Comparison of ENCODE assay signal across 24 mouse cellular contexts in genomic region chr3:108303683-108304082, GRCm38 (mm10). TPM values are rescaled to one million over a fixed set of nuclear protein-coding genes. Genes with fewer than 3 reads are reported as not detected.
A peak's percentile ranks its signal among the peaks of the same experiment; 100 is the strongest.
DNase-seq lines count a peak whose midpoint lies in the region; ATAC-seq and TF ChIP-seq lines count a peak whose summit lies in the region.
"Had no signal": no experiment of that assay in that cellular context is flagged by ENCODE, and none has a peak within 500 bp of the region (broad histone marks: within the 10 kb centered on the region; RNA-seq: fewer than 3 reads in every experiment).

No protein-coding gene starts in this region.

- TF ChIP-seq POLR2A in heart, adult 2 months (IDR thresholded peaks at IDR 0.05; ENCODE audit: insufficient read depth, low read depth, low read length): no peak

- no peak for TF ChIP-seq EP300 in heart, adult 2 months (IDR thresholded peaks at IDR 0.05; ENCODE audit: insufficient read depth, low read depth, low read length)
- no peak for TF ChIP-seq EP300 in stomach, postnatal 0 days (optimal IDR thresholded peaks at IDR 0.05)

- WGBS in heart, embryonic 10.5 days: 88% methylated on average over 8 of the region's 8 CpGs
- 79% methylated on average over 8 of the region's 8 CpGs for WGBS in heart, adult 2 months
- 97% methylated on average over 8 of the region's 8 CpGs for WGBS in midbrain, embryonic 11.5 days
- WGBS in midbrain, embryonic 10.5 days: 98% methylated on average over 8 of the region's 8 CpGs
- 90% methylated on average over 8 of the region's 8 CpGs for WGBS in stomach, postnatal 0 days

- H3K27ac ChIP-seq in heart, embryonic 10.5 days: peak overlapping the region; percentile 2; the same call in 1 of the 2 replicates
- H3K27ac ChIP-seq in heart, adult 2 months: no peak overlapping the region
- no peak overlapping the region for H3K27ac ChIP-seq in midbrain, embryonic 11.5 days (ENCODE audit: low read depth, low read length)
- H3K27ac ChIP-seq in midbrain, embryonic 10.5 days (replicated peaks): no peak overlapping the region
- H3K27ac ChIP-seq in stomach, postnatal 0 days (replicated peaks): no peak overlapping the region
- H3K27ac ChIP-seq: forebrain, embryonic 10.5 days; forebrain, embryonic 13.5 days; heart, embryonic 15.5 days; hindbrain, embryonic 10.5 days; hindbrain, embryonic 13.5 days had no signal

- H3K79me2 ChIP-seq in heart, adult 2 months (replicated peaks; ENCODE audit: control insufficient read depth, insufficient read depth, low read length): no peaks in the 10 kb centered on the region

- H3K9ac ChIP-seq in heart, adult 2 months (ENCODE audit: low read depth, low read length): no peak overlapping the region
- no peak overlapping the region for H3K9ac ChIP-seq in midbrain, embryonic 11.5 days (ENCODE audit: low read length)
- no peak overlapping the region for H3K9ac ChIP-seq in stomach, postnatal 0 days (ENCODE audit: low read length)
- H3K9ac ChIP-seq: forebrain, embryonic 13.5 days; heart, embryonic 12.5 days; heart, embryonic 15.5 days; hindbrain, embryonic 13.5 days had no signal

- H3K4me2 ChIP-seq in midbrain, embryonic 11.5 days: no peak overlapping the region
- no peak overlapping the region for H3K4me2 ChIP-seq in stomach, postnatal 0 days (replicated peaks; ENCODE audit: low read depth)
- H3K4me2 ChIP-seq: forebrain, embryonic 13.5 days; heart, embryonic 12.5 days; heart, embryonic 15.5 days; hindbrain, embryonic 13.5 days had no signal

- peaks cover 45% of the 10 kb centered on the region for H3K4me1 ChIP-seq in heart, embryonic 10.5 days
- H3K4me1 ChIP-seq in heart, adult 2 months (ENCODE audit: control insufficient read depth, insufficient read depth, low read length): no peaks in the 10 kb centered on the region
- peaks cover 6% of the 10 kb centered on the region for H3K4me1 ChIP-seq in midbrain, embryonic 11.5 days (ENCODE audit: control insufficient read depth, insufficient read depth, low read length)
- H3K4me1 ChIP-seq in midbrain, embryonic 10.5 days: peaks cover 12% of the 10 kb centered on the region
- no peaks in the 10 kb centered on the region for H3K4me1 ChIP-seq in stomach, postnatal 0 days (replicated peaks; ENCODE audit: control insufficient read depth, insufficient read depth)

- no peak for ATAC-seq in midbrain, embryonic 11.5 days (ENCODE audit: low FRiP score)
- ATAC-seq in stomach, postnatal 0 days (ENCODE audit: low FRiP score, low TSS enrichment): 0 out of 2 replicates have a peak, but pooled peaks have one; percentile 20
- no peak for ATAC-seq in cerebellum, adult (ENCODE audit: insufficient number of reproducible peaks, low FRiP score, low TSS enrichment)
- ATAC-seq: forebrain, embryonic 13.5 days; forebrain, embryonic 16.5 days; intestine, postnatal 0 days had no signal

- H3K4me3 ChIP-seq in heart, embryonic 10.5 days: no peak overlapping the region
- H3K4me3 ChIP-seq in heart, adult 2 months: no peak overlapping the region
- H3K4me3 ChIP-seq in midbrain, embryonic 11.5 days (ENCODE audit: low read depth, low read length): no peak overlapping the region
- H3K4me3 ChIP-seq in midbrain, embryonic 10.5 days: no peak overlapping the region
- no peak overlapping the region for H3K4me3 ChIP-seq in stomach, postnatal 0 days (ENCODE audit: low read depth, low read length)
- H3K4me3 ChIP-seq: forebrain, embryonic 10.5 days; forebrain, embryonic 13.5 days; heart, embryonic 12.5 days; heart, embryonic 15.5 days; hindbrain, embryonic 10.5 days; hindbrain, embryonic 13.5 days had no signal

- no peaks in the 10 kb centered on the region for H3K27me3 ChIP-seq in heart, embryonic 10.5 days (ENCODE audit: insufficient read depth, poor library complexity, severe bottlenecking)
- no peaks in the 10 kb centered on the region for H3K27me3 ChIP-seq in heart, adult 2 months (ENCODE audit: control insufficient read depth, insufficient read depth, low read length)
- H3K27me3 ChIP-seq in midbrain, embryonic 11.5 days (ENCODE audit: control insufficient read depth, insufficient read depth, low read length): no peaks in the 10 kb centered on the region
- H3K27me3 ChIP-seq in midbrain, embryonic 10.5 days (ENCODE audit: low read depth, poor library complexity, severe bottlenecking): no peaks in the 10 kb centered on the region
- H3K27me3 ChIP-seq in stomach, postnatal 0 days (ENCODE audit: control insufficient read depth, insufficient read depth, low read length): no peaks in the 10 kb centered on the region
- H3K27me3 ChIP-seq: forebrain, embryonic 13.5 days; heart, embryonic 12.5 days; heart, embryonic 15.5 days; hindbrain, embryonic 13.5 days had no signal

- no peak for DNase-seq in heart, embryonic 10.5 days (ENCODE audit: low spot score)
- no peak for DNase-seq in heart, adult 2 months
- DNase-seq in midbrain, embryonic 11.5 days (ENCODE audit: low spot score, missing footprints): peak; percentile 75
- no peak for DNase-seq in midbrain, embryonic 10.5 days (ENCODE audit: low spot score)
- no peak for DNase-seq in stomach, postnatal 0 days (ENCODE audit: low spot score)
- DNase-seq: adrenal gland, adult 8-10 months; adrenal gland, postnatal 25 days; cerebellum, adult 18-20 months; cerebellum, adult 9-10 months; cerebellum, postnatal 14 days; gastrocnemius, postnatal 10 days; gastrocnemius, postnatal 36 days; heart, postnatal 10 days; heart, postnatal 36 days had no signal

- no peaks in the 10 kb centered on the region for H3K36me3 ChIP-seq in heart, embryonic 10.5 days
- no peaks in the 10 kb centered on the region; the same call in 1 of the 2 replicates for H3K36me3 ChIP-seq in heart, adult 2 months (ENCODE audit: control insufficient read depth, insufficient read depth, low read length)
- H3K36me3 ChIP-seq in midbrain, embryonic 11.5 days (ENCODE audit: control insufficient read depth, insufficient read depth, low read length): no peaks in the 10 kb centered on the region
- peaks cover 4% of the 10 kb centered on the region; the same call in 1 of the 2 replicates for H3K36me3 ChIP-seq in midbrain, embryonic 10.5 days
- H3K36me3 ChIP-seq in stomach, postnatal 0 days (ENCODE audit: control insufficient read depth, insufficient read depth, low read length): no peaks in the 10 kb centered on the region
- H3K36me3 ChIP-seq: G1E; heart, embryonic 15.5 days had no signal

- no peak for TF ChIP-seq CTCF in heart, adult 2 months (IDR thresholded peaks at IDR 0.05)
- no peak for TF ChIP-seq CTCF in stomach, postnatal 0 days (IDR thresholded peaks at IDR 0.05; ENCODE audit: low read depth)

- no peaks in the 10 kb centered on the region for H3K9me3 ChIP-seq in heart, embryonic 10.5 days
- H3K9me3 ChIP-seq in midbrain, embryonic 11.5 days (ENCODE audit: control insufficient read depth, low read length): no peaks in the 10 kb centered on the region
- no peaks in the 10 kb centered on the region for H3K9me3 ChIP-seq in midbrain, embryonic 10.5 days (replicated peaks)
- no peaks in the 10 kb centered on the region for H3K9me3 ChIP-seq in stomach, postnatal 0 days (ENCODE audit: control insufficient read depth, low read length)
- H3K9me3 ChIP-seq: forebrain, embryonic 10.5 days; forebrain, embryonic 13.5 days; G1E; heart, embryonic 12.5 days; heart, embryonic 15.5 days; hindbrain, embryonic 10.5 days; hindbrain, embryonic 13.5 days had no signal

- intact Hi-C loops in heart, adult 2 months (cut with DNase I): no loop called here

RNA-seq across cellular contexts. Expression of gene Sort1, which starts 19.8 kb away (rescaled TPM):
- polyA plus RNA-seq in heart, embryonic 10.5 days (2016; fragmentation: Nextera tagmentation; extraction: Ambion mirVana): 15.1 and 26.4 TPM in 2 replicates
- total RNA-seq in heart, adult 2 months (2021): 10 to 100 TPM; 17.4 to 19.2 TPM
- 33.7 and 51.9 TPM in 2 replicates for polyA plus RNA-seq in heart, adult 2 months (2012; rRNA removed)
- 27.0 and 27.1 TPM in 2 replicates for polyA plus RNA-seq in midbrain, embryonic 11.5 days (2014; fragmentation: Nextera tagmentation; extraction: Ambion mirVana)
- 10.8 and 15.6 TPM in 2 replicates for polyA plus RNA-seq in midbrain, embryonic 10.5 days (2016; fragmentation: Nextera tagmentation; extraction: Ambion mirVana)
- polyA plus RNA-seq in stomach, postnatal 0 days (2015; fragmentation: Nextera tagmentation; extraction: Ambion mirVana): 7.6 and 9.2 TPM in 2 replicates

RNA-seq across cellular contexts. Expression of gene Psma5, which starts 47.0 kb away (rescaled TPM):
- 280 and 324 TPM in 2 replicates for polyA plus RNA-seq in heart, embryonic 10.5 days (2016; fragmentation: Nextera tagmentation; extraction: Ambion mirVana)
- 10 to 100 TPM; 48.1 to 49.9 TPM for total RNA-seq in heart, adult 2 months (2021)
- 42.4 and 75.5 TPM in 2 replicates for polyA plus RNA-seq in heart, adult 2 months (2012; rRNA removed)
- 274 and 295 TPM in 2 replicates for polyA plus RNA-seq in midbrain, embryonic 11.5 days (2014; fragmentation: Nextera tagmentation; extraction: Ambion mirVana)
- polyA plus RNA-seq in midbrain, embryonic 10.5 days (2016; fragmentation: Nextera tagmentation; extraction: Ambion mirVana): 299 and 349 TPM in 2 replicates
- polyA plus RNA-seq in stomach, postnatal 0 days (2015; fragmentation: Nextera tagmentation; extraction: Ambion mirVana): 159 and 166 TPM in 2 replicates
